Mouse (Mus musculus): ENCODE results near the gene Vwf.

Gene Vwf

DNA sequence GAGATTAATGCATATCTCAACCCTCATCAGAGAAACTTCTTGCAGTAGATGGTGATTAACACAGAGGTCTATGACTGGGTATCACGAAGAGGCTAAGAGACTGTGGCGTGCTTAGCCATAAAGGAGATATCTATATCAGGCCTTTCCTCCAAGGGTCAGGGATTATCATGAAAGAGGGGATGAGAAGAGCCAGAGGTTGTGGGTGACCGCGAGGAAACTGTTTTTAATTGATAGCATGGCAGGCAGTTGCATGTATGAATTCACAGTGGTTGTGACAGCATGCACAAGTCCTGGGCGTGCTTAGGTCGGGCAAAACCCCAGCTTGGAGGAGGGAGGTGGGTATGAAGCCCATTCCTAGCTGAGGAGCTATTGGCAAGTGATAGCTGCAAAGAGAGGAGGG is 5.3 kb upstream of the Vwf start:
- DNase-seq (ENCODE audit: low read depth, low spot score), result no peak

DNA sequence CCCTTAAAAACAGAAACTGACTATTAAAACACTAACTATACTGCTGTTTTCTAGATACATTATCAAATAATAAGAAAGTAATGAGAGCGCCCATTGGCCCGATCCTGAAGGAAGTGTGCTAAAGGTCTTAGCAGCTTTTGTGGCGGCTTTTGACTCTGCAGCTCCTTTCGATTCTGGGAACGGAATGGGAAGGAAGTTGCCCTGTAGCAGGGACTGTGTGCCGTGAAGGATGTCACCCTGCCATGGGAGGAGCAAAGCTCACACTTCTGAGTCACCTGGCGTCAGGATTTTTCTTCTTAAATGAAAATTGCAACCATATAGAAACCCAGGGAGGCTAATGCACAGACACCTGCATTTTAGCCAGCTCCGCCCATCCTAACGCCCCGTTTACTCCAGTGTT is 1.8 kb downstream of the Vwf start:
- no peak for DNase-seq (ENCODE audit: low read depth, low spot score)

DNA sequence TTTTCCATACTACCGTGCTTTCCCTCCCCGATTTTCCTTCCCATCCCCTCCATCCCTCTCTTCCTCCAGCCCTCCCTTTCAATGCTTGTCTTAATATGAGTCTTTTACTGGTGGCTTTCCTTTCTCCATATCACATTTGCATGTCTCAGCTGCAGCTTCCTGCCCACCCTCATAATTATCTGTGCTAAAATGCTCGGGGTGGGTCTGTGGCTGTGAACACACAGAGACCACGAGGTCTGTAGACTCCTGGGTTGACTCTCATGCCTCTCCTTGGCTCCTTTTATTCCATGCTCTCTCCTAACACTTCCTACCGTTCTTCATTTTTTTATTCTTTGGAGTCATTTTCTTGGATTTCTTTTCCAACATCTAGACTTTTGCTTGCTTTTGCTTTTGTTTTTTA is 3.6 kb downstream of the Vwf start:
- no peak for DNase-seq (ENCODE audit: low read depth, low spot score)

GRCm38 (mm10) chr6:125552760-125553159 is 6.2 kb downstream of the Vwf start:
- DNase-seq (ENCODE audit: low read depth, low spot score), result no peak

DNA sequence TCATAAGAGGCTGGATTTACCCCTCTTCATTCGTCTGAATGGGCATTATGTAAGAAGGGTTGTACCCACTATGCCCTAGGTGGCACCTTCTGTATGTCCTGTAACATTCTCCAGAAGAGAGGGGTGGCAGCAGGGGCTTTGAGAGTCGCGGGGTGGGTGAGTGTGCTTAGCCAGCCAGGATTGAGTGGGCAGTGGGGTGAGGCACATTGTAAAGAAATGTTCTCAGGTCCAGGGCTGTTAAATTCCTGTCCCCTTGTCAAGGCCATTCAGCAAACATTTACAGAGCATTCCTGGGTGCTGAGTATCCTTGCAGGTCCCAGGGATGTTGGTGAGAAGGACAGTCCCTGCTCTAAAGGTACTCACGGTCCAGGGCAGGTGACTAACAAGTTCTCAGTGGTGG is 7.0 kb downstream of the Vwf start:
- DNase-seq (ENCODE audit: low read depth, low spot score), result no peak

- no peak for DNase-seq (ENCODE audit: low read depth, low spot score)
Measured at GRCm38 (mm10) chr6:125558831-125559230, 12.3 kb downstream of the Vwf start.

DNA sequence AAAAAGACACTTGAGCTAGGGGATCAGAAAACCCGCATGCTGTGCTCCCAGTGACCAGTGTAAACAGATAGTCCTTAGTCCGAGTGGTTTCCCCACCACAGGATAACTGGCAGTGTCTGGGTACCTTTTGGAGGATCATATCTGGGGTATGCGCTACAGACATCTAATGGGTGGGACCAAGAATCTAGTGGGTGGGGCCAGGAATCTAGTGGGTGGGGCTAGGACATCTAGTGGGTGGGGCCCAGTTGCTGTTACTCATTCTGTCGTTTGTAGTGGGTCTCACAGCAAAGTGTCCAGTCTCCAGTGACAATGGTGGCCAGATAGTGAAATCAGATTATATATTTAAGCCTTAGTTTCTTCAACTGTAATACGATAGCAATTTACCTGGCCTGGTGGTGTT is 14.5 kb downstream of the Vwf start:
- DNase-seq (ENCODE audit: low read depth, low spot score), result no peak

DNA sequence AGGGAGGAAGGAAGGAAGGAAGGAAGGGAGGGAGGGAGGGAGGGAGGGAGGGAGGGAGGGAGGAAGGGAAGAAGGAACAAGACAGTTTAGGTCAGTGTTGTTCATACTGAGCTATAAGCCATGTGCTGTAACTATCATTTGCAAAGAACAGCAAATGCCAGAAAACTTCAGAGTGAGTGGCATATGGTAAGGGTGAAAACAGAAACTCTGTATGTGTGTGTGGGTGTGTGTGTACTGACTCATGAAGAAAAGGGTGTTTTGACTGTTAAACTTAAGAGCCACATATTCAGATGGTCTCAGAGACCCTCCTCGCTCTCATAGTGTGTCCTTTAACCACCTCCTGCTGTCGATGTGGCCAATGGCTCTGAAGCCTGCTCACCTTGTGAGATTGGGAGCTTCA is 14.9 kb downstream of the Vwf start:
- no peak for DNase-seq (ENCODE audit: low read depth, low spot score)

- no peak for DNase-seq (ENCODE audit: low read depth, low spot score)
Measured at GRCm38 (mm10) chr6:125564812-125565281, 18.3 kb downstream of the Vwf start.

DNA sequence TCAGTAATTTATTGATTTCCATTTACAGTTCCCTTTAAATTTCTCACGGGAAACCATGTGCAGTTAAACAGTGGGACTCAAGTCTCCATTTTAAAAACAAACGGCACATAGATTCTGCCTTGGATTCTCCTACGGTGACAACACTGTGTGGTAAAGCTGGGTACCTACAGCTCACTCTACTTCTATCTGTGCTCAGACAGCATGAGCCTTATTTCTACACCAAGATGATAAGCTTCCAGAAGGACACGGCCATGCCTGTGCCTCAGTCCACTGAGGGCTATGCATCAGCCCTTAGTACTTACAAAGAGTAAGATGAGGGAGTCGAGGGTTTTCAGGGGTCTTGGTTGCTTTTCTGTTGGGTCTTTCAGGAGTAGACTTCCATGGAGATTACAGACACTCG is 18.8 kb downstream of the Vwf start:
- DNase-seq (ENCODE audit: low read depth, low spot score), result no peak

- DNase-seq (ENCODE audit: low read depth, low spot score), result no peak
Measured at GRCm38 (mm10) chr6:125566656-125567055, 20.1 kb downstream of the Vwf start.

GRCm38 (mm10) chr6:125568381-125568780 is 21.8 kb downstream of the Vwf start:
- DNase-seq (ENCODE audit: low read depth, low spot score), result no peak

- DNase-seq (ENCODE audit: low read depth, low spot score), result peak; percentile 64
Measured at GRCm38 (mm10) chr6:125572291-125573188, 26.0 kb downstream of the Vwf start.

DNA sequence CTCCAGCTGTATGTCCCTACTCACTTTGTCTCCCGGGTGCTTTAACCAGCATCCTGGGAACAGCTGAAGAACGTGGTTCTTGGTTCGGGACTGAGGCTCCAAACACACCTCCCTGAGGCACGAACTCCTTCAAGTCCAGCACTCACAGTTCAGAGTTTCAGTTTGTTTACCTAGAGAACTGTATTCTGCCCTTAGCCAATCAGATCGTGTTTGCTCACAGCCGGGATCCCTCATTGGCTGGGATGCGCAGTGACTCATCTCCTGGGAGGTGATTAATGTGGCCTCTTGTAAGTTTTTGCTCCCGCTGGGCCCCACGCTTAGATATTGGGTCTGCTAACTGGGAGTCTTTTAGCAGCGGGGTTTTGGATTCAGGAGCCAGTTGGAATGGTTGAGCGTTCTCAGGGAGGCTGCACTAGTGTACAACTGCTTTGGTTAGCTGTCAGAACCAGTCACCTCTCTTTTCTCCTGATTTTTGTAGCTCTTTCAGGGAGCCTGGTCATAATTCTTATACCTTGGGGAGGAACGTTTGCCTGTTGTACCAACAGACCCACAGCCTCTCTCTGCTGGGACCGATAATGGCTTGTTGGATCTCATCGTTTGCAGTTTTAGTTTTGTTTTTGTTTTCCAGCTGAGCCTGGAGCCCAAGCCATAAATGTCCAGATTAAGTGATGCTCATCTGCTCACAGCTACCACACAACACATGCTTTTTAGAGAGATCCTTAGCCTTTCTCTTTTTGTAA is 26.8 kb downstream of the Vwf start:
- DNase-seq (ENCODE audit: low read depth, low spot score), result peak; percentile 93

- DNase-seq (ENCODE audit: low read depth, low spot score), result no peak
Measured at GRCm38 (mm10) chr6:125575080-125575479, 28.5 kb downstream of the Vwf start.

GRCm38 (mm10) chr6:125577301-125577700 is 30.7 kb downstream of the Vwf start:
- no peak for DNase-seq (ENCODE audit: low read depth, low spot score)

DNA sequence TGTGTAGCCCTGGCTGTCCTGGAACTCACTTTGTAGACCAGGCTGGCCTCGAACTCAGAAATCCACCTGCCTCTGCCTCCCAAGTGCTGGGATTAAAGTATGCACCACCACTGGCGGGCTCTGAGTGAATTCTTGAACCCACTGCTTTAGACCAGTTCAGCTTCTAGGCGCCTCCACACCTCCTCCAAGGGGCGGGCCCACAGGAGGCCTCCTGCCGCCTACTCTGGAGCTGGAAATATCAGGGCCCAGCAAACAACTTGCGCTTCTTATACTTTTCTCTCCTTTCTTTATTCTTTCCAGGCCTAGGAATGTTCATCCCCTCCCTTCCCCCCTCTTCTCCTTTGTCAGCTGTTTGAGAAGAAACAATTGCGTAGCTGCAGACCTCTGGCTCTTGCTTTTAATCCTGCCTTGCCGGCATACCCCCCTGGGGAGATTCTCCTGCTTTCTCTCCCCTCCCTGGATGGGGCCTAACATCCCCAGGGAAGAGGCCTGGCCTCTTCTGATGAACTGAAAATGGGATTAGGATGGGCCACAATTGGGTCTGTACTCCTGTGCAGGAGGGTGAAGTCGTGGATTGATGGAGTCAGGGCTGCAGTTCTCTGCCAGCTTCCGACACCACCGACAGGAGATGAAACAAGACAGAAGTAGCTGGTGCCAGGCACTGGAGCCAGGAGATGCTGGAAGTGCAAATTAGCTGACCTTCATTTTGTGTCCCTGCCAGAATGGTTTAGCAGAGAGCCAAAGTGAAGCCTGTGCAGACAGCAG is 31.5 kb downstream of the Vwf start:
- no peak for DNase-seq (ENCODE audit: low read depth, low spot score)

DNA sequence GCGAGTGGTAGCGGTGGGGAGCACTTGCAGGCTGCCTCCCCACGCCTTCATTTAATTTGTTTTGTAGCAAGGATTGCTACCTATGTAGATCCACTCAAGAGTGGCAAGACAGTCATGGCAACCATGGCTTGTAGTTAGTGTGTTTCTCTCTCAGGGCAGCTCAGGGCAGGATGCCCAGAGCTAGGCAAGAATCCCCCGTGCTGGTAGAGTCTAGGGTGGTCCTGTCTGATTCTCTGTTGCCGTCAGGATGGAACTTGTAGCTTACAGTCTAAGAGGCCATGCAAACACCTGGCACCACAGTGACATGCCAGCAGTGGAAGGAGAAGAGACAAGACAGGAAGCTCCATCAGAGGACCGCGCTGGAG is 32.1 kb downstream of the Vwf start:
- DNase-seq (ENCODE audit: low read depth, low spot score), result no peak

- no peak for DNase-seq (ENCODE audit: low read depth, low spot score)
Measured at GRCm38 (mm10) chr6:125579864-125580263, 33.3 kb downstream of the Vwf start.

- no peak for DNase-seq (ENCODE audit: low read depth, low spot score)
Measured at GRCm38 (mm10) chr6:125583666-125584065, 37.1 kb downstream of the Vwf start.

- DNase-seq (ENCODE audit: low read depth, low spot score), result no peak
Measured at GRCm38 (mm10) chr6:125584266-125584665, 37.7 kb downstream of the Vwf start.

DNA sequence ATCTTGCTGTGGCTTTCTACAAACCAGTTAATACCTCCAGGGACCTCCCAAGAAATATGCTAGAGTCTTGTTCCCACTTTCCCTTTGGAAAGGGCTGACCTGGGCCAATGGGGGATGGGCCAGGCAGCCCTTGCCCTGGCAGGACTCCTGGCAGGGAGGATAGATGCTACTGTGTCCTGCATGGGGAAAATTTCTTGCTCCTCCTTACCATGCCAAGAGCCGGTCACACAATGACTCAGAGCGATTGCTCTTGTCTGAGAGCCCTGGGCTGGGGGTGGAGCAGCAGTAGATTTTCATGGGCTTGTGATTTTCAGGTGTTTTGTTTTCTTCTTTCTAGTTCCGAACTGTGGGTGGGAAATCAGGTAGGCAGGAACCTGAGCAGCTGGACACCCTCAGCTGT is 39.0 kb downstream of the Vwf start:
- no peak for DNase-seq (ENCODE audit: low read depth, low spot score)

Measured in CD4-positive, CD25-positive, alpha-beta regulatory T cell, adult 2 months (primary cell).